Mouse (Mus musculus) brain, embryonic 14.5 days (tissue): ENCODE measurements around the gene Igf2.

Experiments used
- CTCF ChIP-seq: fragments of 200-500 bp; IDR thresholded peaks from 2 replicates; pipeline ENCODE4 v1.5.1; 2012; ENCODE audit warnings: inconsistent platforms, mild to moderate bottlenecking, moderate library complexity, borderline replicate concordance; ENCODE audit not compliant: insufficient read depth, insufficient read length; ENCODE audit errors: extremely low read depth
- POLR2A ChIP-seq: fragments of 200-500 bp; IDR thresholded peaks from 2 replicates; pipeline ENCODE4 v1.6.1; 2012; ENCODE audit warnings: mild to moderate bottlenecking, inconsistent platforms, borderline replicate concordance; ENCODE audit not compliant: poor library complexity, insufficient read depth, insufficient read length, severe bottlenecking; ENCODE audit errors: extremely low read depth

DNA sequence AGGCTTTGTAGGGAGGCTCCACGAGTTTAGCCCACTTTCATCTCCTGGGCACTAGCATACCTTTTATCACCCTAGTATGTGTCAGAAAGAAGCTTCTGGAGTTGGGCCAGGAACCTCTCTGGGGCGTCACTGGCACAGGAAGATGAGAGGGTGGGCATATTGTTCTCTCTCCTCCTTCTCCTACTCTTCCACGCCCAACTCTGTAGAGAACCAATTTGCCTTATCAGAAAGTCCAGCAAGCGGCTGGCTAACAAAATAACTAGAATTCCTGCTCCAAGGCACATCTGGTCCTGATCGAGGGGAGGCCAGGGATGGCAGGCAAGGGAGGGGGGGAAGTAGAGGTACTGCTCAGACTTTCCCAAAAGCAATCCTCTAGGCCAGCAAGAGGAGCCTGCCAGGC lies 21.6 kb downstream of the Igf2 start:
- TF ChIP-seq CTCF (no peak), POLR2A (no peak)
